Mouse (Mus musculus) right cerebral cortex, postnatal 4 days (tissue): ENCODE measurements around the gene Ptges3.
"Not testable (repeated sequence)": the region's sequence is repeated elsewhere in the genome, so short reads cannot be mapped to it uniquely, and the experiment has no call there.

Source experiments
- DNase-seq: peaks from one replicate; pipeline ENCODE4 v3.0.0-alpha.2; 2022

Gene Ptges3

GRCm38 (mm10) chr10:128059207-128059981, 640 bp downstream of the Ptges3 start:
- peak; percentile 44 for DNase-seq

GRCm38 (mm10) chr10:128061109-128061508, 2.4 kb downstream of the Ptges3 start:
- no peak for DNase-seq

GRCm38 (mm10) chr10:128062221-128062989, 3.7 kb downstream of the Ptges3 start:
- DNase-seq = no peak

GRCm38 (mm10) chr10:128066072-128066471, 7.3 kb downstream of the Ptges3 start:
- DNase-seq = no peak

- no peak for DNase-seq
These were observed 10.4 kb downstream of the Ptges3 start for GRCm38 (mm10) chr10:128069201-128069600.

- DNase-seq = not testable (repeated sequence)
These were observed 11.7 kb downstream of the Ptges3 start for GRCm38 (mm10) chr10:128070432-128070831.

GRCm38 (mm10) chr10:128078269-128078668, 19.5 kb downstream of the Ptges3 start:
- not testable (repeated sequence) for DNase-seq

GRCm38 (mm10) chr10:128080496-128080895, 21.7 kb downstream of the Ptges3 start:
- DNase-seq = no peak

- no peak for DNase-seq
These were observed 23.2 kb downstream of the Ptges3 start for GRCm38 (mm10) chr10:128081807-128082476.

- DNase-seq = no peak
These were observed 23.7 kb downstream of the Ptges3 start for GRCm38 (mm10) chr10:128082477-128082808.

- DNase-seq = peak; percentile 92
These were observed 24.2 kb downstream of the Ptges3 start, which contains the start of gene Atp5b for GRCm38 (mm10) chr10:128082880-128083421. Atp5b (plus strand) TSS chr10:128083273.

- peak; percentile 25 for DNase-seq
These were observed 24.9 kb downstream of the Ptges3 start for GRCm38 (mm10) chr10:128083688-128084087.

GRCm38 (mm10) chr10:128084160-128084559, 25.4 kb downstream of the Ptges3 start:
- no peak for DNase-seq

- DNase-seq = no peak
These were observed 27.6 kb downstream of the Ptges3 start for GRCm38 (mm10) chr10:128086391-128086790.

GRCm38 (mm10) chr10:128087216-128087615, 28.5 kb downstream of the Ptges3 start:
- DNase-seq = not testable (repeated sequence)

GRCm38 (mm10) chr10:128088181-128088580, 29.4 kb downstream of the Ptges3 start:
- DNase-seq = no peak

GRCm38 (mm10) chr10:128089842-128090241, 31.1 kb downstream of the Ptges3 start:
- no peak for DNase-seq

GRCm38 (mm10) chr10:128090651-128091563, 32.2 kb downstream of the Ptges3 start:
- DNase-seq = peak; percentile 84

GRCm38 (mm10) chr10:128091564-128092505, 33.1 kb downstream of the Ptges3 start, which contains the start of gene Baz2a:
Baz2a (plus strand) TSS chr10:128091577.
- DNase-seq = no peak
